Mouse (Mus musculus): ENCODE data around the gene Clic4.

Clic4 gene

GRCm38 (mm10) chr4:135179077-135179481, 93.5 kb downstream of the Clic4 start:
- peak; percentile 94 for DNase-seq

GRCm38 (mm10) chr4:135177568-135177967, 95.0 kb downstream of the Clic4 start:
- DNase-seq: no peak

- no peak for DNase-seq
These were observed 97.1 kb downstream of the Clic4 start for GRCm38 (mm10) chr4:135175406-135176120.

- DNase-seq: no peak
These were observed 101.2 kb downstream of the Clic4 start for GRCm38 (mm10) chr4:135171304-135171875.

GRCm38 (mm10) chr4:135169501-135169900, 103.1 kb downstream of the Clic4 start:
- DNase-seq: no peak

- DNase-seq: no peak
These were observed 103.5 kb downstream of the Clic4 start for GRCm38 (mm10) chr4:135169096-135169495.

GRCm38 (mm10) chr4:135167816-135168527, 104.6 kb downstream of the Clic4 start:
- no peak for DNase-seq

- no peak for DNase-seq
These were observed 106.0 kb downstream of the Clic4 start for GRCm38 (mm10) chr4:135166413-135167225.

- DNase-seq: no peak
These were observed 106.9 kb downstream of the Clic4 start for GRCm38 (mm10) chr4:135165761-135166160.
